8 mouse cellular contexts compared by ENCODE assay signal in genomic region chr7:19935171-19935751, GRCm38 (mm10). TPM values are rescaled to one million over a fixed set of nuclear protein-coding genes. Genes with fewer than 3 reads are reported as not detected.
DNase-seq lines count a peak whose midpoint lies in the region; ATAC-seq and TF ChIP-seq lines count a peak whose summit lies in the region.
"Had no signal": no experiment of that assay in that cellular context is flagged by ENCODE, and none has a peak within 500 bp of the region (broad histone marks: within the 10 kb centered on the region; RNA-seq: fewer than 3 reads in every experiment).

No protein-coding gene starts in this region.

- no peak overlapping the region for H3K4me3 ChIP-seq in ES-E14 (ENCODE audit: insufficient read depth in 1 of 2, low read depth in 1 of 2, low read length in 2 of 2, poor library complexity in 1 of 2, severe bottlenecking in 1 of 2)
- no peak overlapping the region for H3K4me3 ChIP-seq in heart, embryonic 16.5 days (ENCODE audit: low read length)
- no peak overlapping the region for H3K4me3 ChIP-seq in forebrain, embryonic 11.5 days (ENCODE audit: low read depth, low read length)

- 0 out of 2 replicates have a peak, but pooled peaks cover 2% of the 10 kb centered on the region for H3K27me3 ChIP-seq in heart, embryonic 16.5 days (ENCODE audit: control insufficient read depth, insufficient read depth, low read length)
- H3K27me3 ChIP-seq in forebrain, embryonic 11.5 days (ENCODE audit: control insufficient read depth, insufficient read depth, low read length): no peaks in the 10 kb centered on the region

- no peak overlapping the region for H3K27ac ChIP-seq in ES-E14 (ENCODE audit: insufficient read depth, low read depth, low read length, poor library complexity, severe bottlenecking)
- peak overlapping the region; percentile 66 for H3K27ac ChIP-seq in heart, embryonic 16.5 days (ENCODE audit: low read length)
- H3K27ac ChIP-seq in forebrain, embryonic 11.5 days (ENCODE audit: low read depth, low read length): no peak overlapping the region; the same call in 1 of the 2 replicates
- H3K27ac ChIP-seq: hindbrain, embryonic 14.5 days had no signal

- in situ Hi-C loops in ES-E14 (cut with MboI; ENCODE audit: low sequenced_read_pairs in 2 of 2, unreplicated experiment in 2 of 2): no loop called here

- peak overlapping the region; percentile 17; the same call in 1 of the 2 replicates for H3K9ac ChIP-seq in ES-E14 (ENCODE audit: insufficient read depth, low read depth, low read length, poor library complexity, severe bottlenecking)
- peak overlapping the region; percentile 12; the same call in 1 of the 2 replicates for H3K9ac ChIP-seq in heart, embryonic 16.5 days (ENCODE audit: low read length)
- H3K9ac ChIP-seq in forebrain, embryonic 11.5 days (ENCODE audit: low read length): no peak overlapping the region
- H3K9ac ChIP-seq: hindbrain, embryonic 14.5 days had no signal

- peak; percentile 81 for DNase-seq in CD4-positive helper T cell, adult 2 months (ENCODE audit: low read depth, low spot score)
- DNase-seq in ES-E14 (ENCODE audit: low read depth, low spot score): no peak
- no peak for DNase-seq in forebrain, embryonic 11.5 days (ENCODE audit: low spot score)
- no peak for DNase-seq in left cerebral cortex, adult 9 months (ENCODE audit: low spot score in 2 of 2)
- no peak for DNase-seq in Muller cell, postnatal 12 days (ENCODE audit: inconsistent ontology term)

- no peaks in the 10 kb centered on the region for H3K9me3 ChIP-seq in ES-E14 (ENCODE audit: control insufficient read depth, insufficient read depth, low read depth, low read length)
- H3K9me3 ChIP-seq in heart, embryonic 16.5 days (replicated peaks; ENCODE audit: control insufficient read depth, low read length): no peaks in the 10 kb centered on the region
- no peaks in the 10 kb centered on the region for H3K9me3 ChIP-seq in forebrain, embryonic 11.5 days (ENCODE audit: control insufficient read depth, low read length)

- 49% methylated on average over 20 of the region's 20 CpGs for WGBS in heart, embryonic 16.5 days
- WGBS in forebrain, embryonic 11.5 days: 86% methylated on average over 20 of the region's 20 CpGs

- no peaks in the 10 kb centered on the region for H3K36me3 ChIP-seq in ES-E14 (ENCODE audit: control insufficient read depth, insufficient read depth, low read length, poor library complexity, severe bottlenecking)
- no peaks in the 10 kb centered on the region for H3K36me3 ChIP-seq in heart, embryonic 16.5 days (ENCODE audit: control insufficient read depth, insufficient read depth)
- no peaks in the 10 kb centered on the region for H3K36me3 ChIP-seq in forebrain, embryonic 11.5 days (ENCODE audit: control insufficient read depth, insufficient read depth, low read length)

- peaks cover 11 to 35% of the 10 kb centered on the region in 2 experiments for H3K4me1 ChIP-seq in ES-E14 (ENCODE audit: control insufficient read depth in 2 of 2, insufficient read depth in 2 of 2, low read length in 2 of 2, poor library complexity in 1 of 2)
- H3K4me1 ChIP-seq in heart, embryonic 16.5 days (ENCODE audit: control insufficient read depth, insufficient read depth, low read length): peaks cover 39% of the 10 kb centered on the region
- no peaks in the 10 kb centered on the region; the same call in 1 of the 2 replicates for H3K4me1 ChIP-seq in forebrain, embryonic 11.5 days (replicated peaks; ENCODE audit: control insufficient read depth, insufficient read depth, low read length)

- ATAC-seq in heart, embryonic 16.5 days (replicated peaks; ENCODE audit: extremely low read depth, insufficient read depth, low FRiP score): no peak
- peak; percentile 54 for ATAC-seq in megakaryocyte progenitor cell, adult 5-6 weeks (replicated peaks; ENCODE audit: poor library complexity)
- ATAC-seq in forebrain, embryonic 11.5 days (replicated peaks; ENCODE audit: low FRiP score): no peak

- H3K4me2 ChIP-seq in heart, embryonic 16.5 days (ENCODE audit: low read depth, low read length): peak overlapping the region; percentile 34; the same call in 1 of the 2 replicates
- no peak overlapping the region for H3K4me2 ChIP-seq in forebrain, embryonic 11.5 days (ENCODE audit: low read depth, low read length, severe bottlenecking)
- H3K4me2 ChIP-seq: hindbrain, embryonic 14.5 days had no signal

TF ChIP-seq in ES-E14, 5 proteins besides CTCF, POLR2A, EP300 and RAD21:
- TF ChIP-seq ZNF384 (IDR thresholded peaks at IDR 0.05; ENCODE audit: low read depth, low read length) (no peak), CHD2 (IDR thresholded peaks at IDR 0.05; ENCODE audit: low read depth, low read length) (no peak), HCFC1 (IDR thresholded peaks at IDR 0.05; ENCODE audit: borderline replicate concordance, insufficient read depth, low read length) (no peak), ZC3H11A (IDR thresholded peaks at IDR 0.05; ENCODE audit: borderline replicate concordance, low read depth, low read length) (no peak), MAFK (IDR thresholded peaks at IDR 0.05; ENCODE audit: insufficient read depth, low read depth, low read length) (no peak)
TF ChIP-seq in ES-E14: peak in this region for 0.

RNA-seq across cellular contexts. Expression of gene Pvr, which starts 14.3 kb away (rescaled TPM):
- 38.6 and 49.9 TPM in 2 replicates for total RNA-seq in ES-E14 (2012; rRNA removed)
- 17.6 and 19.0 TPM in 2 replicates for polyA plus RNA-seq in heart, embryonic 16.5 days (2015; fragmentation: Nextera tagmentation; extraction: Ambion mirVana)
- 10.2 and 13.0 TPM in 2 replicates for total RNA-seq in megakaryocyte progenitor cell, adult 5-6 weeks (2015)
- 7.5 and 9.7 TPM in 2 replicates for total RNA-seq in megakaryocyte progenitor cell, adult 5-6 weeks (2017)
- 2.6 and 2.8 TPM in 2 replicates for polyA plus RNA-seq in forebrain, embryonic 11.5 days (2014; fragmentation: Nextera tagmentation; extraction: Ambion mirVana)

RNA-seq across cellular contexts. Expression of gene Igsf23, which starts 15.3 kb away (rescaled TPM):
- total RNA-seq in ES-E14 (2012; rRNA removed): 4.6 and 6.6 TPM in 2 replicates
- 1.8 and 2.2 TPM in 2 replicates for polyA plus RNA-seq in heart, embryonic 16.5 days (2015; fragmentation: Nextera tagmentation; extraction: Ambion mirVana)
- total RNA-seq in megakaryocyte progenitor cell, adult 5-6 weeks (2015): not detected in 2 replicates
- total RNA-seq in megakaryocyte progenitor cell, adult 5-6 weeks (2017): not detected in 2 replicates
- 0.13 TPM in 1 of 2 replicates, not detected in the other for polyA plus RNA-seq in forebrain, embryonic 11.5 days (2014; fragmentation: Nextera tagmentation; extraction: Ambion mirVana)
- polyA plus RNA-seq: hindbrain, embryonic 14.5 days had no signal

RNA-seq across cellular contexts. Expression of gene Ceacam20, which starts 30.0 kb away (rescaled TPM):
- 3.7 and 4.9 TPM in 2 replicates for total RNA-seq in ES-E14 (2012; rRNA removed)
- polyA plus RNA-seq in heart, embryonic 16.5 days (2015; fragmentation: Nextera tagmentation; extraction: Ambion mirVana): 0.11 TPM in 1 of 2 replicates, not detected in the other
- total RNA-seq in megakaryocyte progenitor cell, adult 5-6 weeks (2015): not detected in 2 replicates
- total RNA-seq in megakaryocyte progenitor cell, adult 5-6 weeks (2017): not detected in 2 replicates
- not detected in 2 replicates for polyA plus RNA-seq in forebrain, embryonic 11.5 days (2014; fragmentation: Nextera tagmentation; extraction: Ambion mirVana)
- polyA plus RNA-seq: hindbrain, embryonic 14.5 days had no signal

RNA-seq across cellular contexts. Expression of gene Ceacam19, which starts 47.5 kb away (rescaled TPM):
- total RNA-seq in ES-E14 (2012; rRNA removed): 0.85 and 0.94 TPM in 2 replicates
- polyA plus RNA-seq in heart, embryonic 16.5 days (2015; fragmentation: Nextera tagmentation; extraction: Ambion mirVana): 0.04 TPM in 1 of 2 replicates, not detected in the other
- total RNA-seq in megakaryocyte progenitor cell, adult 5-6 weeks (2015): not detected in 2 replicates
- 0.03 TPM in 1 of 2 replicates, not detected in the other for total RNA-seq in megakaryocyte progenitor cell, adult 5-6 weeks (2017)
- polyA plus RNA-seq in forebrain, embryonic 11.5 days (2014; fragmentation: Nextera tagmentation; extraction: Ambion mirVana): not detected in 2 replicates
- polyA plus RNA-seq: hindbrain, embryonic 14.5 days had no signal

RNA-seq across cellular contexts. Expression of gene Nlrp9b, which starts 56.0 kb away (rescaled TPM):
- total RNA-seq in ES-E14 (2012; rRNA removed): 5.1 and 7.1 TPM in 2 replicates
- polyA plus RNA-seq in heart, embryonic 16.5 days (2015; fragmentation: Nextera tagmentation; extraction: Ambion mirVana): 0.04 TPM in 1 of 2 replicates, not detected in the other
- not detected in 2 replicates for total RNA-seq in megakaryocyte progenitor cell, adult 5-6 weeks (2015)
- not detected in 2 replicates for total RNA-seq in megakaryocyte progenitor cell, adult 5-6 weeks (2017)
- not detected in 2 replicates for polyA plus RNA-seq in forebrain, embryonic 11.5 days (2014; fragmentation: Nextera tagmentation; extraction: Ambion mirVana)
- polyA plus RNA-seq: hindbrain, embryonic 14.5 days had no signal
